Mouse (Mus musculus): ENCODE data around the gene Plb1.

Plb1 gene

GRCm38 (mm10) chr5:32232474-32232873, at the start of gene Plb1:
Plb1 (plus strand) TSS chr5:32232708.
- no peak for DNase-seq

GRCm38 (mm10) chr5:32182885-32183629, 49.5 kb upstream of the Plb1 start:
- peak; percentile 5 to 8 for DNase-seq

GRCm38 (mm10) chr5:32187717-32188116, 44.8 kb upstream of the Plb1 start:
- DNase-seq, result no peak

GRCm38 (mm10) chr5:32191259-32191658, 41.2 kb upstream of the Plb1 start:
- no peak for DNase-seq

GRCm38 (mm10) chr5:32192016-32192845, 40.3 kb upstream of the Plb1 start:
- DNase-seq, result no peak

- no peak for DNase-seq
These were observed 38.3 kb upstream of the Plb1 start for GRCm38 (mm10) chr5:32194236-32194635.

- peak; percentile 20 to 25 for DNase-seq
These were observed 36.5 kb upstream of the Plb1 start for GRCm38 (mm10) chr5:32195857-32196609.

GRCm38 (mm10) chr5:32197698-32198097, 34.8 kb upstream of the Plb1 start:
- peak; percentile 86 to 96 for DNase-seq

GRCm38 (mm10) chr5:32199136-32199535, 33.4 kb upstream of the Plb1 start:
- no peak for DNase-seq

GRCm38 (mm10) chr5:32199594-32199993, 32.9 kb upstream of the Plb1 start:
- no peak for DNase-seq

GRCm38 (mm10) chr5:32204653-32205052, 27.9 kb upstream of the Plb1 start:
- DNase-seq, result no peak

- DNase-seq, result peak in 1 of 2 experiments; percentile 15
These were observed 25.8 kb upstream of the Plb1 start for GRCm38 (mm10) chr5:32206726-32207125.

GRCm38 (mm10) chr5:32208460-32208859, 24.0 kb upstream of the Plb1 start:
- DNase-seq, result no peak

GRCm38 (mm10) chr5:32211011-32211410, 21.5 kb upstream of the Plb1 start:
- no peak for DNase-seq

- DNase-seq, result no peak
These were observed 18.8 kb upstream of the Plb1 start for GRCm38 (mm10) chr5:32213746-32214145.

GRCm38 (mm10) chr5:32215510-32215909, 17.0 kb upstream of the Plb1 start:
- DNase-seq, result peak in 1 of 2 experiments; percentile 61

GRCm38 (mm10) chr5:32216465-32216864, 16.0 kb upstream of the Plb1 start:
- no peak for DNase-seq

- DNase-seq, result no peak
These were observed 15.0 kb upstream of the Plb1 start for GRCm38 (mm10) chr5:32217477-32217876.

GRCm38 (mm10) chr5:32230372-32230771, 2.1 kb upstream of the Plb1 start:
- DNase-seq, result peak in 1 of 2 experiments; percentile 25

GRCm38 (mm10) chr5:32239337-32239736, 6.8 kb downstream of the Plb1 start:
- DNase-seq, result no peak

- no peak for DNase-seq
These were observed 8.2 kb downstream of the Plb1 start for GRCm38 (mm10) chr5:32240741-32241140.

- peak; percentile 47 to 58 for DNase-seq
These were observed 10.9 kb downstream of the Plb1 start for GRCm38 (mm10) chr5:32243286-32243885.

- DNase-seq, result no peak
These were observed 12.9 kb downstream of the Plb1 start for GRCm38 (mm10) chr5:32245385-32245784.
